Mouse (Mus musculus): ENCODE results near the gene Olr1.

- no peak for TF ChIP-seq CTCF (IDR thresholded peaks at IDR 0.05; ENCODE audit: extremely low read depth, insufficient read depth, insufficient read length, insufficient replicate concordance)
- no peak for TF ChIP-seq POLR2A (IDR thresholded peaks at IDR 0.05; ENCODE audit: low read depth, low read length)
Observed at GRCm38 (mm10) chr6:129548009-129548408, 41.0 kb upstream of the Olr1 start.

All from spleen, adult 2 months (tissue).